Mouse (Mus musculus) megakaryocyte-erythroid progenitor cell, adult 5-6 weeks (primary cell): Measurements from ENCODE around the gene Ebf1. TPM values are rescaled to one million over a fixed set of nuclear protein-coding genes. Genes with fewer than 3 reads are reported as not detected.
"Not testable (repeated sequence)": the region's sequence is repeated elsewhere in the genome, so short reads cannot be mapped to it uniquely, and the experiment has no call there.

Experiments used
- ATAC-seq: replicated peaks from 2 replicates; pipeline ENCODE4 v1.8.0; 2016; ENCODE audit warnings: mild to moderate bottlenecking, inconsistent platforms; ENCODE audit not compliant: severe bottlenecking, poor library complexity, low FRiP score, low TSS enrichment
- total RNA-seq, 2 experiments: library from RNA; stranded (forward) in 1 of 2; stranded (reverse) in 1 of 2; fragments of 200-1000, 215-1000 nt in 1 of 2; fragments of >200 nt in 1 of 2; fragmentation: Nextera tagmentation in 1 of 2; gene quantifications; 2 replicates each; pipeline ENCODE4 v1.2.3; 2014 to 2017

Ebf1 gene
- total RNA-seq (2014; fragmentation: Nextera tagmentation) (4.0 and 26.9 TPM in 2 replicates), total RNA-seq (2017) (2.9 TPM in 1 of 2 replicates, not detected in the other)

DNA sequence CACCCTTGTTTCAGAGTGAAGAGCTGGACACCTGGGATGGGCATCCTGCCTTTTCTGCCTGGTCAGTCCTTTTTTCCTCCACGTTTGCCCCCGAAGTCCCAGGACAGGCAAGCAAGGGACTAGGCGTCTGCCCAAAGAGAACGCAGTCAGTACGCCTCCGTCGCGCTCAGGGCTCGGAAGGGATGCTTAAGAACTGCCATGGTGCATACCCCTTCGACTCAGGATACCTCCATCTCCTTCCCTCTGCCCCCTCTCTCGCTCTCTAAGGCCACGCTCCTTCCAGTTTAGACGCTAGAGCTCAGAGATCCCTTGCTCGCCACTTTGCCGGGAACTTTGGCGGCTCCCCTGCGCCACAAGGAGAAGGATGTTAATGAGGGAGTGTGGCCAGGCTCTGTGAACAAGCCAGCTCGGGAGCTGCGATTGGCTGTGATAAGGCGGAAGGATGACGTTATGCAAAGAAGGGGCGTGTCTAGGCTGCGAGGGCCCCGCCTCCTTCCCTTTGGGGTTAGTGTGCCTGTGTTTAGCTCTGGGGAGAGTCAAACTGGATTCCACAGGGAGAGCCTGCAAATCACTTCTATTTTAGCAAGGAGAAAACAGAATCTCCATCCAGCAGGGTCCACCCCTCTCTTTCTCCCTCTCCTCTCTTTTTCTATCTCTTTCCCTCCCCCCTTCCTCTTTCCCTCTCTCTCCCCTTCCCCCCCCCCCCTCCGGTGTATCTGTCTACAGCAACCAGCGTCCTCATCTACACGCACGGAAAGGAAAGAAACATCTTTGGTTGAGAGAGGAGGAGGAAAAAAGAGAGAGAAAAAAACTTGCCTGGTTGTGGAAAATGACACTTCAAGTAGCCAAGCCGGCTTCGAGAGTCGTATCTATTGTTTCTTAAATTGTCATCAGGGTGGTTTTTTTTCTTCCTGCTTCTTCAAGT lies at the start of gene Ebf1:
TSS of gene Ebf1 (plus strand) at position 530 of the 925 bp plus-strand sequence.
- ATAC-seq, result peak; percentile 97

DNA sequence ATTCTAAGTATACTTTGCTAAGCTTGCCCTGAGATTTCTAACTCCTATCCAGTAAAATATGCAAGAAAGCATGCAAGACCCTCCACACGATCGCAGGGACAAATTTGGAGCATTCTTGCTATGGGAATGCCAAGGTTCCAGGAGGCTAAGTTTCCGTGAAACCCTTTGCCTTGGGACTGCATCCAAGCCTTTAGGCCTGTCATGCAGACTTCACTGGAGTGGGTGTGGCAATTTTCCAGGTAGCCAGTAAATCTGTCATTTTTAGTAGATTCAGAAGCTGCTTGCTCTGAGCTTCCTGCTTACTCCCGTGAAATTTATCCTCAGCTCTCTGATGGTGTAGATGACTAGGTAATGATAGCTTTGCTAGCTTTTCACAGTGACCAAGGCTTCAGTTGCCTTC lies 46.8 kb upstream of the Ebf1 start:
- ATAC-seq, result not testable (repeated sequence)

DNA sequence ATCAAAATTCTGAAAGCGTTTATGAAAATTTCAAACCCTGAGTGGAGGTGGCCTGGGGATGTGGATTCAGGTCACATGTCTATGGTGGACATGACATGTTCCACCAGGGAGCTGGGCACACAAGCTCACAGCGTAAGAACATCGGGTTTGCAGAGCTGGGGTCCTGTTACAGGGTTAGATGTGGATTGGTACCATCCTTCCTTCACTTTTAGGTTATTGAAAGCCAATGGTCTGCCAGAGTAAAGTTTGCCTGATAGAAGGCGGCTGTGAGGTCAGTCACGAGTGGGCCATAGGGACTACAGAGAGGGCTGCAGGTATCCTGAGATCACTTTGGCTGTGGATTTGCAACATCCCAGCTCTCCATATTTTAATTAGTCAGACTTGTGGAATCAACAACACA lies 44.3 kb upstream of the Ebf1 start:
- ATAC-seq, result no peak

DNA sequence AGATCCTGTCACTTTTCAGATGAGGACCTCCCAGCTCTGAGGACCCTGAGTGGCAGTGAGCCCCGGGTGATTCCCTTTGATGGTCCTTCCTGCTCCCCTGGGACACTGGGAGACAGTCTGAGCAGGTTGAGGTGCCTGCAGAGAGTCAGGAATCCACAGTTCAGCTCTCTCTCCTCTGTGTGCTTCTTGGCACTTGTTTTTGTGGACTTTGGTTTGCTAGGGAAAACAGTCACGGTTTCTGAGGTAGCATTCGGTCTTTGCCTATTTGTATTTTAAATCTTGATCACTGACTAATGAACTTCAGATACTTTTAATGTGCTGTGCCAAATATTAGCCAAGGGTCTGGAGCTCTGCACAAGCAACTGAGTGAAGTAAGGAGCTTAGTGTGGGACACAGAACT lies 43.7 kb upstream of the Ebf1 start:
- ATAC-seq, result no peak

DNA sequence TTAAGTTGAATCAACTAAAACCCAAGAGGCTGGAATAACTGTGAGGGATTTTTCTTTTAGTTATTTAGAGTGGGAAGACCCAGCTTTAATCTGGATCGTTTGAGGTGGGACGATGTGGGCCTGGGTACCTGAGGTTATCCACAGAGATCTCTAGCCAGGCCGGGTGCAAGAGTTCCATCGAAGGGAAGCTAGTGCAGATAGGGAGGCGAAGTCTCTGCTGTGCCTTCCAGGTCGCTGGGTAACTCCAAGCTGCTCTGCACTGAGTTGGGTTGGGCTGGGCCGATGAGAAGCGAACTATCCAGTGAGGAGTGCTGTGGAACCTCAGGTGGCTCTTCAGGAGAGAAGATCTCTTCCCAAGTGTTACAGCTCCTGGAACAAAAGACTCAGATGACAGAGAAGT lies 42.7 kb upstream of the Ebf1 start:
- ATAC-seq, result no peak

DNA sequence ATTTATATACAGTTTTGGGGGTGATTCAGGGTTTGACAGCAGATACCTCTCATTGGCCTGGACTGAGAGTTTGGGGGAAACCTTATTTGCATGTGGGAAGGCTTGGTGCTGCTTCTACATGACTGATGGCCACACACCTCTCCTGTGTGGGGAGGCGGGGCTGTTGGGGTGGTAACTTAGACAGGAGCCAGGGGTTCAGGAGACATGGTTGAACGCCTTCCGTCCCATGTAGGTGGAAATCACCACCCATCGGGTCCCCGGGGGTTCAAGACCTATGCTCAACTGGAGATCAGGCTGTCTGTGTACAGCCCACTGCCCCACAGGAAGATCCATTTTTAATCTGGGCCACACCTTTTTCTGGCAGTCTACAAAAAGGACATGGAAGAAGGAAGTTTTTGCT lies 42.3 kb upstream of the Ebf1 start:
- no peak for ATAC-seq

DNA sequence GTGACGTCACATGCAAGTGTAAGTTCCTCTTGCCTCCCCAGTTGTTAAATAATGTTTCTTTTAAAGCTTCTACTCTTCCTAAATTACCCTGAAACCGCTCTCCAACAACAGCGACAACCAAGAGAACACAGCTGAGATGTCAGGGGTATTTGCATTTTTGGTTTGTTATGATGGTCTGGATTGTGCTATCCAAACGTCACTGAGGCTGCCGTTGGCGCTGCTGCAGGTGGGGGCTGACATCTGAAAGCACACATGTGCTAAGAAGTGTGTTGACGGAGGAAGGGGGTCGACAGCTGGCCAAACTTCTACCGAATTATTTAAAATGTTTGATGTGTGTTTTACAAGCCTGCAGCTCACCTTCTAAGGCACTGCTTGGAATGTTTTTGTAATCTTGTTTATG lies 39.2 kb upstream of the Ebf1 start:
- ATAC-seq, result no peak

DNA sequence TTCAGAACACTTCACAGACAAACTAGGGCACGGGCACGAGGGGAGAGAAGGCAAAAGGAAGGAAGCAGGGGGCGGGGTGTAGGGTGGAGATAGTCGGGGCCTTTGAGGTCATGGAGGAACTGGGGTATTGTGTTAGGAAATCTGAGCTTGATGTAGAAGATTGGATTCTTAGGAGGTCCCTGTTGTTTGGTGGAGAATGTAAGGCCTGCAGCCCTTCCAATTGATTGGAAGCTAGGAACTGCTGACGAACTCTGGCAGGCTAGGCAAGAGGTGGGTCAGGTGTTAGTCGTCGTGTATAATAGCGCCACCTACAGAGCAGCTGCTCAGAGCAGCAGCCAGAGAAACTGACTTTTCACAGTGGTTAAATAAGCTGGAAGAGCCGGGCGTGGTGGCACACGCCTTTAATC lies 35.8 kb upstream of the Ebf1 start:
- ATAC-seq, result peak; percentile 95

DNA sequence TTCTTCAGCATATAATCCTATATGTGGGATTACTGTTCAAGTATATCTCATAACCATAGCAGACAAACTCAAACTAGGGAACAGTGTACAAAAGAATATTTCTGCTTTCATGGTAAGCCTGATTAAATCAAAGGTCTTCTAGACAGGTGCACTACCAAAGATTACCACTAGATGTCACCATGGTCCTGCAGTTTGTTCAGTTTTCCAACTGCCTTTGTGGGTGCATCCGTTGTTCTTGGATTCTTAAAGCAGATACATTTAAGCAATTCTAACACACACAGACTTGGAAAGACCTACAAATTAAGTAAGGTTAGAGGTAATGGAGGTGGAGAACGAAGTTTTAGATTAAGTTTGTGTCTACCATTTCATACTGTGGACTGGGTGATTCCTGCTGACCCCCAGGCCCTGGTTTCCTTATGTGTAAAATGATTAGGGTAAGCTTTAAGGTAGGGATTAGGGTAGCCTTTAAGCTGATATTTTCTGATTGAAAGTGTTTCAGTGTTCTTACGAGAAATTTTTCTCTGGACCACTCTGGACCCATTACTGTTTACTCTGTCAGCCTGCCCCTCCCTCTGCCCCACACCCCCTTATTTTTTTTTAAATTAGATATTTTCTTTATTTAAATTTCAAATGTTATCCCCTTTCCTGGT lies 30.9 kb upstream of the Ebf1 start:
- peak; percentile 64 for ATAC-seq

DNA sequence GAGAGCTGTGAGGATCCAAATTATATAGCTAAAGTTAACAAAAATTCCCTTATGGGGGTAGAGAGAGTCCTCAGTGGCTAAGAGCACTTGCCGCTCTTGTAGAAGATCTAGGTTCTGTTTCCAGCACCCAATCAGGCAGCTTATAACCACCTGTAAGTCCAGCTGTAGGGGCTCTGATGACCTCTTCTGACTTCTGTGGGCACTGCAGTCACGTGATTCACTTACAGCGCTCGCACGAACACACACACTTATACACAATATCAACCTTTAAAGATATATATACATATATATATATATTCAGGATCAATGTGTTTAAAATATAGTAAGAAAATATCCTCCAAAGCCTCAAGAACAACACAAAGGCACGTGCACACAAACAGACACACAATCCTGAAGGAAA lies 24.1 kb upstream of the Ebf1 start:
- no peak for ATAC-seq

DNA sequence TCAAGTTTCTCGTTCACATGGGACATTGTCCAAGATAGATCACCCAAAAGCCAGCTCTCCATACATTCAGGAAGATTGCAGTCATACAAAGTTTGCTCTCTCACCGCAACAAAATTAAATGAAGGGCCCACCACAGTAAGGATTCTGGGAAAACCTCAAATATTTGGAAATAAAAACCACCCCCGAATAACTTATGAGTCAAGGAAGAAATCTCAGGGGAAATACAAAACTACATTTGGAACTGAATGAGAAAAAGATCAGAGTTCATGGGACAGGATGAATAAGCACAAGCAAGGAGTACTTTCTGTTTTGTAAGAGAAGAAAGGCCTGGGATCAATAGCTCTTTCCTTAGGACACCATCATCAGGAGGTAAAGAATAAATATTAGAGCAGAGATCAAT lies 22.3 kb upstream of the Ebf1 start:
- ATAC-seq, result no peak

DNA sequence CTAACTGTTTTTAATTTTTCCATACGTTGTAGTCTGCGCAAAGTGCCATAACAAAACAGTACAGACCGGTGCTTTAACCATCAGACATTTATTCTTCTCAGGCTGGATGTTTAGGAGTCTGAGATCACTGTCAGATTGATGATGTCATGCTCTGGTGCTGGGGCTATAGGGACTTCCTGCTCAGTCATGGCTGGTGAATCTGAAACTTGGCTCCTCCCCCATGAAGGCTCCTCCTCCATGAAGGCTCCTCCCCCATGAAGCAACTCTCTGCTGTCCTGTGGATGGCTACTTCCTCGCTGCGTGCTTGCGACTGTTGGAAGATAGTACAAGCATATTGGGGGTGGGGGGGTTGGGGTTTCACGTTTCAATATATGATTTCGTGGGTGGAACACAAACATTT lies 10.2 kb upstream of the Ebf1 start:
- ATAC-seq, result peak; percentile 45; the same call in 1 of the 2 replicates

DNA sequence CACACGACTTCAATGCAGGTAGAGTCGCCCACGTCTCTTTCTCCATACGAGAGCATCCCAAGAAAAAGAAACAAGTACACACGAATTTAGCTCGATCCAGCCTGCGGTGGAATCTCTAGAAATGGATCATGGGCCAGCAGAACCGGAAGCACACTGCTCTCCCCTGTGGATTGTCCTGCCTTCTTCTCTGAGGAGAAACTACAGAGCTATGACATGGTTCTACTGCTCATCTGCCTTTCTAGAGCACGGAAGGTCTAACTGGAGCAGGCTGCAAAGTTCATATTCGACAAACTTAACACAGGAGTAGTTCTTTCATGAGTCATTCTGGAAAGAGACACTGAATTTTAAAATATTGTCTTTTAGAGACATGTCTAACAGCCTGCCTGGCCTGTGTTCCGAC lies 8.5 kb upstream of the Ebf1 start:
- no peak for ATAC-seq

DNA sequence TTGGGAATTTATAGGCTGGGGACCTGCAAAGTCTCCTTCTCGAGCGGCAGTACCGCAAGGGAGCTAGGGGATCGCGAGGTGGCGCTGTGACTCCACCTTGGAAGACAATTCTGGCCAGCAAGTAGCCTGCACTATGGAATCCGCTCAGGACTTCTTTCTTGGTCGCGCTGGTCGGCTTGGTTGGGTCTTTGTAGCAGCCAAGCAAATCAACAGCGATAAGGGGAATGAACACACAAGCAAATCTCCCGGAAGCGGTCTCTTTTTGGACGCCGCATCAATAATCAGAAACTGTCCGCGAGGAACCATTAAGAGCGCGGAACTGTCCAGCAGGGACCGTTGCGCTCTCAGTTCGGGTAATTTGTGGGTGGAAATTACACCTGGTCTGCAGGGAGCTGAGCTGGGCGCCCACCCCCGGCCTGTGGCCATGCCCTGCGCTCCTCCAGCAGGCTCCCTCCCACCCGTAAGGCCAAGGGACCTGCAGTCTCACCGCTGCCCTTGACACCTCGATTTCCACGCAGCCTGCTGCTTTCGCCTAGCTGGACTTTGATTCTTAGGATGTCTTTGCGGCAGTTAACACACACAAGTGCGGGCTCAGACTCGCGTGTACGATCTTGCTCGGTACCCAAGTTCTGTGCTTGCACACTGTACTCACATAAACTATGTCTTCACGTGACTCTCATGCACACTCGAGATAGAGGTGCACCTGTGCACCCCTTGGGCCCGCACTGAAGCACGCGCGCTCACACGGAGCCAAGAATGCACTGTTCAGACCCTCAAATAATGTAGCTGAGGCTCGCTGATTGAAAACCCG lies 5.9 kb upstream of the Ebf1 start:
- peak; percentile 85 for ATAC-seq

DNA sequence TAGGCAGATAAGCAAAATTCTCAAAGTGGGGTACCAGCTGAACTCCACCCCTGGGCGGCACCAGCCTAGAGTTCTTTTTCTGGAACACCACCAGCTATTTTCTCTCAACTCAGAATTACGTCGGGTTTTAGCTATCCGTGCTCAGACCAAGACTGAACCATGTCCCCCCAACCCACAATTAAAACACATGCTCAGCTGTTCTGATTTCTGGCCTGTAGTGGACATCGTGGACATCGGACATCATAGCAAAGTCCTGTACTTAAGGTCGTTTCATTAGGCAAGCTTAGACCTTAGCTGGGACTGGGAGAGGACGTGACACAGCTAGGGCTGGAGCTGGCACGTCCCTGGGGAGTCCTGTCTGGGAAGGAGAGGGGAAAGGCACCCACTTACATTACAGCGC lies 5.0 kb upstream of the Ebf1 start:
- ATAC-seq, result no peak

DNA sequence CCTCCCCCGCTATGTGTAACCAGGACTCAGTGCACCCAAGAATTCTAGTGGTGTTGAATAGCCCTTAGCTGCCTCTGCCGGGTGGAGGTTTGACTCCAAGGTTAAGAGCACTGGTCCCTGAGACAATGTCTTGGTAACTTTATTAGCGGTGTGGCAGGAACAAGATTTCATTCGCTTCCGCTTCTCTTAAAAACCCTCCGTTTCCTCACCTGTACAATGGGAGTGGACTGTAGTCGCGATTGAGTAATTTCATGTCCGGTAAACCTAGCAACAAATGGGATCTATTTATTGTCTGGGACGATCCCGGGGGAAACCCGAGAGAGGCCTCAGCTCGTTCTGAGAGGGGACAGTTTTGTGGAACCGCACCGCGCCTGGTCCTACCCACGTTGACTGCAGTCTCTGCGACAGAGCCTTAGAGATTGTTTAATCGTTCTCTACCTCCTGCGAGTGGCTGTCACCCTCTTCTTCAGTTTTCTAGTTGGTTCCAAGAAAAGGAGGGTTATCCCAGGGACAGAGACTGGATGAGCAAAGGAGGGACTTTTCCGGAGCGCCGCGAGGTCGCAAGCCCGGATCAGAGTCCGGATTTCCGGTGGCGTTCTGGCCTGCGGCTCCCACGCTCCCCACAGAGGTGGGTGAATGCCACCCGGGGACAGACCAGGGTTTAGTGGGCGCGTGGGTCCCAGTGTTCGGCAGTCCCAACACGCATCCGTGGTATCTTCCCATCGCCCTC lies 4.3 kb upstream of the Ebf1 start:
- ATAC-seq, result no peak

DNA sequence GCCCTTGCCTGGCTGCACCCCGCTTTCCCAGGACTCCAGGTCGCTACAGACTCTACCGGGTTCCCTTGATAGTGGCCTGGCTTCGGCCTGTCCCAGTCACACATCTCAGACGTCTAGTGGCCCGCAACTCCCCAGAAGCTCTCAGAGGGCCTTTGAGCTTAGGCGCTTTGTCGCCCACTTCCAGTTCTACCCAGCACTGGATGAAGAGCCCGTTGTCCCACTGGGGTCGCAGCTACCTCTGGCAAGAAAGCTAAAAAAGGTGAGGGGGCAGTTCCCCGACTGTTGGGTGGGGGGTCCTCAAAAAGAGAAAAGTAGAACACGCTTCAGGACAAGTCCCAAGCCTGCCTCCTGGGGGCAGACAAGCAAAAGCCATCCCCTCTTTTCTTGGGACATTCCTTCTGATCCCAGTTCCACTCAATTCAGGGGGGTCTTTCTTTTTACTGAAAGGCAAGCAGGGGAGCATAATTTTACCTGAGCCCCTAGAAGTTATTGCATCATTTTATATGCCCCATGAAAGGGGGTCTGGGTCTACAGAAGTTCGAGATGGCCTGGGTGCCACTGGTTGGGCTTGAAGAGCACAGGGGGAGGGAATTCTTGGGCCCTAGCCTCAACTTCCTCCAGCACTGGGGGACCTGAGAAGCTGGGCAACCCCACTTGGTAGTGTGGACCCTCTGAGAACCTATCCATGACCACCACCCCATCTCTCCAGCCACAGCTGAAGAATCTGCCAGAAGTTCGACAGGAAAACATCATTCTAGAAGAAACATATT lies 3.5 kb upstream of the Ebf1 start:
- no peak for ATAC-seq

DNA sequence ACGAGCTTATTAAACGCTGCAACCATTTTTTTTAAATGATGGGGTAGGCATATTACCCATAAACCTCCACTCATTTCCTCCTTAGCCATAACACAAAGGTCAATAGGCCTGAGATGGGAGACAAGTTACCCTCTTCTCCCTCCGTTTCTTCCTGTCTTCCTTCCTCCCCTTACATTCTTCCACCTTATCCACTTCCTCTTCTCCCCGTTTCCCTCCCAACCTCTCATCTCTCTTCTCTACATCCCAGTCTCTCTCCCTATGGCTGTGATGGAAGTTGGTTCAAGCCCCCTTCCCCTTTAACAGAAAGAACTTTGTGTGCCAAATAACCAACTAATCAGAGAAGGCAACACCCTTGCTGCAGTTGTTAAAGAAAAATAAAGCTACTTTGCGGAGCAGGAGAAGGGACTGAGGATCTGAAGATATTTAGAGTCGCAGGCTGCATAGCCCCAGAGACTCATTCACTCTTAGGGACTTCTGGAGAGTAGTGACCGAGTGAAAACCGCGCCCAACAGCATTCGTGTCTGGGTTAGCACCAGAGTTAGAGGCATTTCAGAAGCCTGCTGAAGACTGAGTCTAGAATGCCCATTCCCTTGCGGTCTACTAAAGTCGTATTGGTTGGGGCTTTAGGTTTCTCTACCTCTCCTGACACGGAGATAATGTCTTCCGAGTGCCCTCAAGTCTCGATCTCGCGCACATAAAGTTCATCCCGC lies 884 bp upstream of the Ebf1 start:
- no peak for ATAC-seq
